Mouse (Mus musculus) limb, embryonic 11.5 days (tissue): ENCODE results near the gene Fam163b. TPM values are rescaled to one million over a fixed set of nuclear protein-coding genes. Genes with fewer than 3 reads are reported as not detected.

Experiments
- ATAC-seq: fragments of 200-750 bp; cut with Nextera tagmentation; 2 replicates; pipeline ENCODE4 v1.8.0; 2017; ENCODE audit warnings: low read depth; ENCODE audit not compliant: insufficient number of reproducible peaks, low FRiP score, low TSS enrichment
- DNase-seq: peaks from one replicate; pipeline ENCODE4 v3.0.0-alpha.2; 2015; ENCODE audit warnings: low spot score
- H3K27ac ChIP-seq: fragments of 300-500 bp; sonication (generic); replicated peaks from 2 replicates; pipeline ENCODE4 v1.5.1; 2014; ENCODE audit warnings: low read depth, mild to moderate bottlenecking, low read length
- H3K27me3 ChIP-seq: fragments of 300-500 bp; sonication (generic); 2 replicates; pipeline ENCODE4 v1.6.1; 2014; ENCODE audit warnings: mild to moderate bottlenecking, low read length, mixed read lengths; ENCODE audit not compliant: control insufficient read depth, insufficient read depth
- H3K36me3 ChIP-seq: fragments of 300-500 bp; sonication (generic); 2 replicates; pipeline ENCODE4 v1.6.1; 2014; ENCODE audit warnings: mild to moderate bottlenecking, low read length, moderate library complexity, mixed read lengths; ENCODE audit not compliant: control insufficient read depth, insufficient read depth
- H3K4me1 ChIP-seq: fragments of 300-500 bp; sonication (generic); 2 replicates; pipeline ENCODE4 v1.6.1; 2014; ENCODE audit warnings: low read length, mixed read lengths; ENCODE audit not compliant: control insufficient read depth, insufficient read depth
- H3K4me2 ChIP-seq: fragments of 300-500 bp; sonication (generic); 2 replicates; pipeline ENCODE4 v1.6.1; 2014; ENCODE audit warnings: low read depth, mild to moderate bottlenecking, moderate library complexity; ENCODE audit not compliant: severe bottlenecking
- H3K4me3 ChIP-seq: fragments of 300-500 bp; sonication (generic); 2 replicates; pipeline ENCODE4 v1.5.1; 2014; ENCODE audit warnings: low read depth, low read length
- H3K9ac ChIP-seq: fragments of 300-500 bp; sonication (generic); 2 replicates; pipeline ENCODE4 v1.6.1; 2014; ENCODE audit warnings: mild to moderate bottlenecking, low read length
- H3K9me3 ChIP-seq: fragments of 300-500 bp; sonication (generic); 2 replicates; pipeline ENCODE4 v1.6.1; 2016; ENCODE audit warnings: low read length; ENCODE audit not compliant: control insufficient read depth
- WGBS: fragments of 180-500 bp; shearing (Covaris S2); extraction: QIAGEN DNeasy Blood & Tissue Kit; methylation state at CpG from one replicate; pipeline ENCODE4 v1.1.7; 2014; 5-methylcytosine and 5-hydroxymethylcytosine counted together
- polyA plus RNA-seq: library from polyadenylated mRNA; unstranded; fragments of >200 nt; fragmentation: Nextera tagmentation; extraction: Ambion mirVana; gene quantifications from 2 replicates; pipeline ENCODE4 v1.2.1, GENCODE M21; 2014

Gene Fam163b
- polyA plus RNA-seq, 1 experiment from 2014 or later = 1.3 TPM

DNA sequence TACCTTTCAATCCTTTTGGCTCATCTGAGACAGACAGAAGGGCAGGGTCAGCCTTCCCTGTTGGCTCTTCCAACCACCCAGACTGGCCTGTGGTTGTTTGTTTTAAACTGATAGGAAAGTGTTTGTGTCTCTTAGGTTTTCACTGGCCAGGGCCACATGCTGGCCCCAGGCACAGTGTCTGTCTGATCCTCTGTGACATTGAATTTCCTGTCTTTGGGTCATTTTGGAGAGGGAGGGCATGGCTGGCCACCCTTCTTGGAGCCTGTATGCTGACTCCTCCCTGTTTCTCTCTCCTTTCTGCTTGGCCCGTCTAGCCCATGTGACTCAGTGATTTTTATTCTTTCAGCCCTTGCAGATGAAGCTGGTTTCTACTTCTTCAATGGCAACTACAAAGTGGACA is 53.1 kb downstream of the Fam163b start:
- ATAC-seq = no peak
- no peaks in the 10 kb centered on the region for H3K27me3 ChIP-seq
- H3K9ac ChIP-seq = no peak overlapping the region
- H3K4me1 ChIP-seq = peaks cover 16% of the 10 kb centered on the region
- H3K27ac ChIP-seq = no peak overlapping the region
- H3K9me3 ChIP-seq = no peaks in the 10 kb centered on the region
- DNase-seq = no peak
- no peak overlapping the region for H3K4me3 ChIP-seq
- no peaks in the 10 kb centered on the region; the same call in 1 of the 2 replicates for H3K36me3 ChIP-seq
- WGBS = 89% methylated on average over 1 of the region's 1 CpGs
- no peak overlapping the region for H3K4me2 ChIP-seq

DNA sequence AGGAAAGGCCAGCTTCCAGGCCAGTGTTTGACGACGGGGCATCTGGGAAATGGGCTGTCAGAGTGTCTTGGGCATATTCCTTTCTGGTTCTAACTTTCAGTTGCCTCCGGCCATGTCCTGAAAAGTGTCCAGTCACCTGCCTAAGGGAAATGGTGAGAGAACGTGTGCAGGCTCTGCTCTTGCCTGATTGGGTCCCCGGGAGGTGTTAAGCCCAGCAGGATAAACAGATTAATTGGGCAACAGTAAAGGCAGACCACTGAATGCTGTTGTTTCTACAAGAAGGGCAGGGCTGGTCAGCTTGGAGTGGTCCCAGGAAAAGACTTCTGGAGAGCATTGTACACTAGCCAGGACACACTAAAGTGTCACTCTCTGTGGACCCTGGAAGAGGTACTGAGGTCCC is 53.6 kb downstream of the Fam163b start:
- no peak for DNase-seq
- H3K36me3 ChIP-seq = no peaks in the 10 kb centered on the region
- no peak for ATAC-seq
- no peak overlapping the region for H3K27ac ChIP-seq
- 59% methylated on average over 5 of the region's 5 CpGs for WGBS
- peaks cover 21% of the 10 kb centered on the region for H3K4me1 ChIP-seq
- H3K9ac ChIP-seq = no peak overlapping the region; the same call in 1 of the 2 replicates
- H3K4me3 ChIP-seq = no peak overlapping the region
- H3K9me3 ChIP-seq = no peaks in the 10 kb centered on the region
- no peak overlapping the region for H3K4me2 ChIP-seq
- no peaks in the 10 kb centered on the region for H3K27me3 ChIP-seq

DNA sequence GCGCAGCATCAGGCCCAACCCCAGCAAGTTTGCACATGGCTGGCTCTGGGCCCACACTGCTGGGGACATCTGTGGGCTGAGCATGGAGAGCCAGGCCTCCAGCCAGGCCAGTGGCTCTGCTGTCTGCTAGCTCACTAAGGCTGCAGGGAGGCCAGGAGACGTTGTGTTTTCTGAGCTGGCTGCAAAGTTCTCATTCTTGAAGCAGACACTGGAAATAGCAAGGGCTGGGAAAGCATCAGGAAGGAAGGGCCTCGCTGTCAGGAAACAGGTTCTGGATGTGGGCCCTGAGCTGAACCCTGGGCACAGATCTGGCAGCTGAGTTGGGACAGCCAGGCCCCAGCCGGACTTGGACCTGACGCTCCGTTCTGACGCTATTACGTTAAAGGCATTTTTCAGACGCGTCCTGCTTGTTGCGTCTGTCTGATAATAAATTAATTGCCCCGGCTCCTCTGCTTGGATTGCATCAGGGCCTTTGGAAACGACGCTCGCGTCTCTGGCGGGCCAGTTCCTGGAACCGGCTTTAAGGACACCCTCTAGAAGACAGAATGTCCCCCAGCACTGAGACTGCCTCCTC is 54.1 kb downstream of the Fam163b start:
- Histone ChIP-seq H3K9me3 (no peaks in the 10 kb centered on the region), H3K4me1 (peaks cover 23% of the 10 kb centered on the region)
- 64% methylated on average over 18 of the region's 18 CpGs for WGBS

DNA sequence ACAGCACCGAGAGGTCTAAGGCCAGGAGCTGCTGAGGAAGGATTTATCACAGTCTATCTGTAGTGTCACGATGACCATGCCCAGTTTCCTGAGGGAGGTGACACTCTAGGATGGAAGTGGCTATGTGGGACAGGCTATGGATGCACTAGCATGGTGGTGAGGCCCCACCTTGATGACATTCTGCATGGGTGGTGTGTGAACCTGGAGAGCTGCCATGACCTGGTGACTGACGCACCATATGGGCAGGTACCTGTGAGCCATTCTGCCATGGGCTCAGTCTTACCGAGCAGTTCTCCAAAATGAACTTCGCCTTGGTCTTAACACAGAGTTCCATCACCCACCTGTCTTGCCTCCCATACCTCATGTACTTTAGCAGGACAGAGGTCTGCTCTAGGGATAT is 54.7 kb downstream of the Fam163b start:
- Histone ChIP-seq H3K9me3 (no peaks in the 10 kb centered on the region), H3K4me1 (peaks cover 23% of the 10 kb centered on the region), H3K4me2 (no peak overlapping the region), H3K9ac (no peak overlapping the region), H3K36me3 (no peaks in the 10 kb centered on the region), H3K27me3 (no peaks in the 10 kb centered on the region), H3K4me3 (no peak overlapping the region), H3K27ac (no peak overlapping the region)
- ATAC-seq (no peak), DNase-seq (no peak)
- WGBS = 91% methylated on average over 5 of the region's 5 CpGs

More for the DNA sequence above, 54.1 kb downstream of the Fam163b start:
- H3K36me3 ChIP-seq = no peaks in the 10 kb centered on the region
- ATAC-seq = no peak
- H3K4me2 ChIP-seq = no peak overlapping the region
- H3K27ac ChIP-seq = no peak overlapping the region
- DNase-seq = no peak
- H3K4me3 ChIP-seq = no peak overlapping the region
- no peaks in the 10 kb centered on the region for H3K27me3 ChIP-seq
- H3K9ac ChIP-seq = no peak overlapping the region; the same call in 1 of the 2 replicates

GRCm38 (mm10) chr2:27086483-27087010 is 55.7 kb downstream of the Fam163b start:
- H3K4me2 ChIP-seq = no peak overlapping the region
- ATAC-seq = no peak
- H3K9ac ChIP-seq = no peak overlapping the region
- no peak overlapping the region for H3K4me3 ChIP-seq
- H3K4me1 ChIP-seq = peaks cover 23% of the 10 kb centered on the region
- H3K9me3 ChIP-seq = no peaks in the 10 kb centered on the region
- no peak overlapping the region for H3K27ac ChIP-seq
- no peaks in the 10 kb centered on the region for H3K36me3 ChIP-seq
- DNase-seq = no peak
- no peaks in the 10 kb centered on the region for H3K27me3 ChIP-seq
- 86% methylated on average over 4 of the region's 4 CpGs for WGBS

DNA sequence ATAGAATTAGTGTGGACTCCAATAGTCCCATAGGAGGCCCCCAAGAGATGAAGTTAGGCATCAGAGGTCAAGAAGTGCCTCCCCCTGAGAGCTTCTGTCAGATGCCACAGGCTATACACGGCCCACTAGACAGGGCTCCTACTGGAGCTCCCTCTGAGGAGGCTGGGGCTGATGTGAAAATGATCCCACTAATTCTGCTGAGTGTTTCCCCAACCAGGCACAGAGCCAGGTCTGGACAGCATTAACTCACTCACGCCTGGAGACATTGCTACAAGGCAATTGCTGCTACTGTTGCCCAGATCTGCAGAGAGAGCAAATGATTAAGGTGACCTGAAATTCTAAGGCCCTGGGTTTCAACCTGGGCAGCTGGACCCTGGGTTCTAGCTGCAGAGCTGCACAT is 56.5 kb downstream of the Fam163b start:
- DNase-seq (no peak), ATAC-seq (no peak)
- no peak overlapping the region for H3K9ac ChIP-seq

DNA sequence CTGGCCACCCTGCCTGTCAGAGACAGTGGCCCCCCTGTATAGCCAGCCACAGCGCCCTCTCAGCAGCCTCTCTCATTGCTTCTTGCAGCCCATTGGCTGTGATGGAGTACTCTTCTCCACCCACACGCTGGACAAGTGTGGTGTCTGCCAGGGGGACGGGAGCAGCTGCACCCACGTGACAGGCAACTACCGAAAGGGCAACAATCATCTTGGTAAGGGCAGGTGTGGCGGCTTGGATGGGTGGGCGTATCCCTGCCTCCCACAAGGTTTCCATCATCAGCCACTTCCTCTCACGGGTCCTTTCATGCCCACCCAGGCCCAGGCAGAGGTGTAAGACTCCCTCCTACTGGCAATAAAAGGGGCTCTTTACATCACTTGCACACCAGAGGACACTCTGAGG is 57.3 kb downstream of the Fam163b start:
- no peaks in the 10 kb centered on the region for H3K27me3 ChIP-seq
- H3K4me3 ChIP-seq = no peak overlapping the region
- H3K4me2 ChIP-seq = no peak overlapping the region
- no peaks in the 10 kb centered on the region for H3K9me3 ChIP-seq
- no peaks in the 10 kb centered on the region for H3K36me3 ChIP-seq
- ATAC-seq = no peak
- H3K4me1 ChIP-seq = peaks cover 27% of the 10 kb centered on the region
- WGBS = 34% methylated on average over 8 of the region's 8 CpGs
- no peak overlapping the region for H3K27ac ChIP-seq
- DNase-seq = no peak
- H3K9ac ChIP-seq = no peak overlapping the region

More for the DNA sequence above, 56.5 kb downstream of the Fam163b start:
- Histone ChIP-seq H3K4me1 (peaks cover 23% of the 10 kb centered on the region), H3K27ac (no peak overlapping the region), H3K9me3 (no peaks in the 10 kb centered on the region), H3K36me3 (no peaks in the 10 kb centered on the region), H3K4me2 (no peak overlapping the region), H3K27me3 (no peaks in the 10 kb centered on the region), H3K4me3 (no peak overlapping the region)
- 15% methylated on average over 2 of the region's 2 CpGs for WGBS

GRCm38 (mm10) chr2:27083761-27084475 is 58.4 kb downstream of the Fam163b start:
- 75% methylated on average over 12 of the region's 12 CpGs for WGBS
- H3K4me2 ChIP-seq = no peak overlapping the region
- no peaks in the 10 kb centered on the region for H3K36me3 ChIP-seq
- ATAC-seq (no peak), DNase-seq (no peak)
- peaks cover 37% of the 10 kb centered on the region for H3K4me1 ChIP-seq
- H3K4me3 ChIP-seq = no peak overlapping the region
- H3K27ac ChIP-seq = no peak overlapping the region
- H3K9me3 ChIP-seq = no peaks in the 10 kb centered on the region
- H3K9ac ChIP-seq = no peak overlapping the region
- H3K27me3 ChIP-seq = no peaks in the 10 kb centered on the region
